Mouse (Mus musculus) liver, adult 2 months (tissue): Measurements from ENCODE around the gene Gm21818. TPM values are rescaled to one million over a fixed set of nuclear protein-coding genes. Genes with fewer than 3 reads are reported as not detected.
"Not testable (repeated sequence)": the region's sequence is repeated elsewhere in the genome, so short reads cannot be mapped to it uniquely, and the experiment has no call there.

Experiments used
- DNase-seq: peaks from one replicate; pipeline ENCODE4 v3.0.0-alpha.2; 2011; ENCODE audit warnings: low read depth, low spot score; ENCODE audit errors: extremely low read depth
- H3K27ac ChIP-seq: fragments of 200-500 bp; replicated peaks from 2 replicates; pipeline ENCODE4 v1.5.1; 2012; ENCODE audit warnings: low read depth, mild to moderate bottlenecking, control low read depth, inconsistent platforms, low read length; ENCODE audit not compliant: insufficient read depth
- H3K27me3 ChIP-seq: fragments of 200-500 bp; 2 replicates; pipeline ENCODE4 v1.6.1; 2012; ENCODE audit warnings: mild to moderate bottlenecking, moderate library complexity, low read length, inconsistent platforms; ENCODE audit not compliant: control insufficient read depth, insufficient read depth
- H3K36me3 ChIP-seq: fragments of 200-500 bp; 2 replicates; pipeline ENCODE4 v1.6.1; 2012; ENCODE audit warnings: low read length, inconsistent platforms; ENCODE audit not compliant: control insufficient read depth, insufficient read depth
- H3K4me1 ChIP-seq: fragments of 200-500 bp; 2 replicates; pipeline ENCODE4 v1.6.1; 2011; ENCODE audit warnings: low read length; ENCODE audit not compliant: control insufficient read depth, insufficient read depth
- H3K4me3 ChIP-seq: fragments of 200-500 bp; 2 replicates; pipeline ENCODE4 v1.5.1; 2011; ENCODE audit warnings: low read depth, mild to moderate bottlenecking, control low read depth, low read length, moderate library complexity; ENCODE audit not compliant: insufficient read depth
- H3K79me2 ChIP-seq: fragments of 200-500 bp; 2 replicates; pipeline ENCODE4 v1.6.1; 2012; ENCODE audit warnings: inconsistent platforms, mild to moderate bottlenecking, low read length, moderate library complexity; ENCODE audit not compliant: control insufficient read depth, insufficient read depth
- H3K9ac ChIP-seq: fragments of 200-500 bp; 2 replicates; pipeline ENCODE4 v1.6.1; 2012; ENCODE audit warnings: low read depth, mild to moderate bottlenecking, control low read depth, inconsistent platforms, low read length
- WGBS: fragments of 180-500 bp; shearing (Covaris S2); methylation state at CpG from one replicate; pipeline ENCODE4 v1.1.7; 2018; 5-methylcytosine and 5-hydroxymethylcytosine counted together
- polyA plus RNA-seq: library from polyadenylated mRNA; depleted of rRNA; stranded (reverse); fragments of >200 nt; gene quantifications from 2 replicates; pipeline ENCODE4 v1.2.3, GENCODE M21; 2012; rRNA removed
- total RNA-seq: library from RNA; depleted of rRNA; stranded (reverse); fragments of >200 nt; gene quantifications from 2 replicates; pipeline ENCODE4 v1.2.3, GENCODE M21; 2014; rRNA removed

The Gm21818 gene
- total RNA-seq (not detected in 2 replicates), polyA plus RNA-seq (not detected in 2 replicates)

- H3K4me1 ChIP-seq, H3K9ac ChIP-seq, H3K27me3 ChIP-seq, H3K36me3 ChIP-seq, H3K79me2 ChIP-seq, H3K4me3 ChIP-seq, H3K27ac ChIP-seq, DNase-seq: not testable (repeated sequence)
- WGBS, result 64% methylated on average over 4 of the region's 4 CpGs
Observed at GRCm38 (mm10) chr13:120172133-120172532, at the start of gene Gm21818. Gene Gm21818 (plus strand): TSS chr13:120172433.

- H3K27ac ChIP-seq, H3K9ac ChIP-seq, H3K4me1 ChIP-seq, H3K27me3 ChIP-seq, H3K79me2 ChIP-seq, H3K36me3 ChIP-seq, H3K4me3 ChIP-seq, DNase-seq: not testable (repeated sequence)
- 72% methylated on average over 2 of the region's 5 CpGs for WGBS
Observed at GRCm38 (mm10) chr13:120139946-120140345, 32.3 kb upstream of the Gm21818 start, which contains the start of gene Gm20767. Gene Gm20767 (plus strand): TSS chr13:120140246.

GRCm38 (mm10) chr13:120142348-120142747 is 29.9 kb upstream of the Gm21818 start:
- not testable (repeated sequence) for H3K9ac ChIP-seq, H3K4me1 ChIP-seq, H3K79me2 ChIP-seq, H3K27me3 ChIP-seq, H3K4me3 ChIP-seq, H3K27ac ChIP-seq, H3K36me3 ChIP-seq, DNase-seq
- 79% methylated on average over 2 of the region's 3 CpGs for WGBS

GRCm38 (mm10) chr13:120149660-120150407 is 22.4 kb upstream of the Gm21818 start:
- H3K4me1 ChIP-seq, DNase-seq, H3K4me3 ChIP-seq, H3K9ac ChIP-seq, H3K27me3 ChIP-seq, H3K36me3 ChIP-seq, H3K79me2 ChIP-seq, H3K27ac ChIP-seq: not testable (repeated sequence)
- 48% methylated on average over 3 of the region's 4 CpGs for WGBS

GRCm38 (mm10) chr13:120150589-120150988 is 21.6 kb upstream of the Gm21818 start:
- H3K27me3 ChIP-seq, H3K9ac ChIP-seq, H3K4me1 ChIP-seq, H3K27ac ChIP-seq, H3K79me2 ChIP-seq, DNase-seq, H3K36me3 ChIP-seq, H3K4me3 ChIP-seq: not testable (repeated sequence)
- 49% methylated on average over 3 of the region's 3 CpGs for WGBS

GRCm38 (mm10) chr13:120168301-120168700 is 3.9 kb upstream of the Gm21818 start:
- peak; percentile 0 for DNase-seq
- not testable (repeated sequence) for H3K79me2 ChIP-seq, H3K27me3 ChIP-seq, H3K9ac ChIP-seq, H3K4me3 ChIP-seq, H3K36me3 ChIP-seq, H3K4me1 ChIP-seq, H3K27ac ChIP-seq
- 52% methylated on average over 5 of the region's 5 CpGs for WGBS

- H3K4me3 ChIP-seq, H3K9ac ChIP-seq, H3K79me2 ChIP-seq, H3K4me1 ChIP-seq, H3K27me3 ChIP-seq, H3K27ac ChIP-seq, H3K36me3 ChIP-seq, DNase-seq: not testable (repeated sequence)
- WGBS, result 72% methylated on average over 7 of the region's 8 CpGs
Observed at GRCm38 (mm10) chr13:120196189-120196821, 24.1 kb downstream of the Gm21818 start.

- not testable (repeated sequence) for H3K79me2 ChIP-seq, H3K4me3 ChIP-seq, H3K27ac ChIP-seq, DNase-seq, H3K9ac ChIP-seq, H3K27me3 ChIP-seq, H3K36me3 ChIP-seq, H3K4me1 ChIP-seq
- WGBS, result no CpG with 5 or more reads among the region's 2 CpGs
Observed at GRCm38 (mm10) chr13:120215847-120216246, 43.6 kb downstream of the Gm21818 start, which contains the start of gene Gm21762. Gene Gm21762 (minus strand): TSS chr13:120215947.

- H3K4me3 ChIP-seq, H3K4me1 ChIP-seq, H3K9ac ChIP-seq, H3K27me3 ChIP-seq, H3K36me3 ChIP-seq, H3K79me2 ChIP-seq, DNase-seq, H3K27ac ChIP-seq: not testable (repeated sequence)
- 75% methylated on average over 5 of the region's 5 CpGs for WGBS
Observed at GRCm38 (mm10) chr13:120220922-120221321, 48.7 kb downstream of the Gm21818 start.
